Mouse (Mus musculus) CH12.LX (cell line): ENCODE data around the gene Trappc3.

Experiments
- CTCF ChIP-seq, 2 experiments: IDR thresholded peaks in 1 of 2; conservative IDR thresholded peaks in 1 of 2; 2 replicates each; pipeline ENCODE4 v1.5.1; 2011 to 2012; ENCODE audit warnings: low read depth in 2 of 2, low read length in 2 of 2, improper control_type of control experiment in 1 of 2, inconsistent platforms in 1 of 2, mild to moderate bottlenecking in 1 of 2, moderate library complexity in 1 of 2
- E2F4 ChIP-seq: IDR thresholded peaks from 2 replicates; pipeline ENCODE4 v1.6.1; 2011; ENCODE audit warnings: low read depth, low read length, improper control_type of control experiment; ENCODE audit not compliant: insufficient replicate concordance
- EP300 ChIP-seq: IDR thresholded peaks from 2 replicates; pipeline ENCODE4 v1.6.1; 2011; ENCODE audit warnings: low read length, improper control_type of control experiment
- NELFE ChIP-seq: IDR thresholded peaks from 2 replicates; pipeline ENCODE4 v1.6.1; 2011; ENCODE audit warnings: low read depth, low read length, improper control_type of control experiment

GRCm38 (mm10) chr4:126324861-126325260 is 62.7 kb downstream of the Trappc3 start:
- TF ChIP-seq CTCF (conservative IDR thresholded peaks at IDR 0.05 in 1 of 2, IDR thresholded peaks at IDR 0.05 in 1 of 2; ENCODE audit: low read depth in 2 of 2, low read length in 2 of 2) (no peak), E2F4 (no peak), EP300 (no peak), NELFE (no peak)
